Mouse (Mus musculus) intestine, embryonic 14.5 days (tissue): ENCODE data around the gene Ruvbl2. TPM values are rescaled to one million over a fixed set of nuclear protein-coding genes. Genes with fewer than 3 reads are reported as not detected.

Experiments
- ATAC-seq: fragments of 200-750 bp; cut with Nextera tagmentation; replicated peaks from 2 replicates; pipeline ENCODE4 v1.8.0; 2017; ENCODE audit warnings: low read depth, moderate number of reproducible peaks, moderate TSS enrichment, moderate library complexity; ENCODE audit not compliant: low FRiP score, low TSS enrichment
- DNase-seq: peaks from one replicate; pipeline ENCODE4 v3.0.0-alpha.2; 2018; ENCODE audit warnings: low spot score
- H3K27ac ChIP-seq: fragments of 300-500 bp; sonication (generic); 2 replicates; pipeline ENCODE4 v1.5.1; 2014; ENCODE audit warnings: low read depth, mild to moderate bottlenecking, control low read depth
- H3K27me3 ChIP-seq: fragments of 300-500 bp; sonication (generic); replicated peaks from 2 replicates; pipeline ENCODE4 v1.6.1; 2014; ENCODE audit warnings: low read length, control low read depth; ENCODE audit not compliant: control insufficient read depth, insufficient read depth
- H3K36me3 ChIP-seq: fragments of 300-500 bp; sonication (generic); 2 replicates; pipeline ENCODE4 v1.6.1; 2014; ENCODE audit warnings: low read length, control low read depth; ENCODE audit not compliant: control insufficient read depth, insufficient read depth
- H3K4me1 ChIP-seq: fragments of 300-500 bp; sonication (generic); replicated peaks from 2 replicates; pipeline ENCODE4 v1.6.1; 2014; ENCODE audit warnings: low read length, control low read depth, mixed read lengths; ENCODE audit not compliant: control insufficient read depth, insufficient read depth
- H3K4me2 ChIP-seq: fragments of 300-500 bp; sonication (generic); 2 replicates; pipeline ENCODE4 v1.6.1; 2014; ENCODE audit warnings: low read length
- H3K4me3 ChIP-seq: fragments of 300-500 bp; sonication (generic); 2 replicates; pipeline ENCODE4 v1.5.1; 2014; ENCODE audit warnings: low read depth, low read length, control low read depth, mixed read lengths
- H3K9ac ChIP-seq: fragments of 300-500 bp; sonication (generic); 2 replicates; pipeline ENCODE4 v1.6.1; 2014; ENCODE audit warnings: mild to moderate bottlenecking, low read length
- H3K9me3 ChIP-seq: fragments of 300-500 bp; sonication (generic); 2 replicates; pipeline ENCODE4 v1.6.1; 2016; ENCODE audit warnings: low read length, control low read depth; ENCODE audit not compliant: control insufficient read depth
- WGBS: fragments of 180-500 bp; shearing (Covaris S2); extraction: QIAGEN DNeasy Blood & Tissue Kit; methylation state at CpG from one replicate; pipeline ENCODE4 v1.1.7; 2014; 5-methylcytosine and 5-hydroxymethylcytosine counted together
- polyA plus RNA-seq: library from polyadenylated mRNA; unstranded; fragments of >200 nt; fragmentation: Nextera tagmentation; extraction: Ambion mirVana; gene quantifications from 2 replicates; pipeline ENCODE4 v1.2.1, GENCODE M21; 2014

Gene Ruvbl2
- polyA plus RNA-seq, 1 experiment from 2014 or later, result 164 TPM

DNA sequence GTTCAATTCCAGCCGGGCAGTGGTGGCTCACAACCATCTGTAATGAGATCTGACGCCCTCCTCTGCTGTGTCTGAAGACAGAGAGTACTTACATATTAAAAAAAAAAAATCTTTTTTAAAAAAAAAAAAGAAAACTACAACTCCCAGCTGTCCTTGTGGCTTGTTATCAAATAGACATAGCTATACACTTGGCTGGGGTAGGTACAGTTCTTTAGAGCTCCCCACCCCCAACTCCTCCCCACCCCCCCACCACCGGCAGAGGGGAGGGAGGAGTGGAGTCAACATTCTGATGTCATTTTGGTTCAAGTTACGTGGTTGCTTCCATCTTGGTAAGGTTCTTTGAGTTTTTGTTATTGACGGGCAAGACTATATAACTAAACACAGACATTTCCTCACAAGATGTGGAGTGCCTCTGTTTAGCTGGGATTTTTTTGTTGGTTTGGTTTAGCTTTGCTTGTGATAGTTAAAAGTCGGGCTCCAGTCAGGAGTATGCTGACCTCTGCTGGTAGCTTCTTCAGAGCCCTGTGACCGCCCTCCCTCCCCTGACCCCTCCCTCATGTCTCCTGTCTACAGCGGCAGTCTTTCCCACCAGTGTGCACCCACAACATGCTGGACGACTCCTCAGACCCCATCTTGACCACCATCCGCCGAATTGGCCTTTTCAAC lies 9.6 kb upstream of the Ruvbl2 start:
- Histone ChIP-seq H3K4me3 (no peak overlapping the region), H3K4me1 (0 out of 2 replicates have a peak, but pooled peaks cover 5% of the 10 kb centered on the region), H3K36me3 (peaks cover 59% of the 10 kb centered on the region), H3K9ac (no peak overlapping the region), H3K27ac (no peak overlapping the region), H3K9me3 (no peaks in the 10 kb centered on the region), H3K4me2 (no peak overlapping the region), H3K27me3 (no peaks in the 10 kb centered on the region)
- ATAC-seq, result no peak
- WGBS, result 31% methylated on average over 11 of the region's 11 CpGs
- DNase-seq, result no peak

DNA sequence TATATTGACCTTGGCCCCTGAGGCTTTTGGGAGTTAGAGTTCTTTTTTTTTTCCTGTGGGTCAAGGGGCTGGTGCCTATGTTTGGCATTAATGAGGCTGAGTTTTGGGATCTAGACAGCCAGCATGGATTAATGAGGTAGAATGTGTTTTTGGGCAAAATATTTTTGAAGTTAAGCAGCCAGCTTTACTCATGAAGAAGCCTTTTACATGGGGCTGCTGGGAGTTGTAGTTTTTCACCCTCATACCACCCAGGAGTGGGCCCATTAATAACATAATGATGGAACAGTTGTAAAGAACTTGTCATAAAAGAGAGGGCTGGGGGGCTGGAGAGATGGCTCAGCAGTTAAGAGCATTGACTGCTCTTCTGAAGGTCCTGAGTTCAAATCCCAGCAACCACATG lies 8.7 kb upstream of the Ruvbl2 start:
- Histone ChIP-seq H3K9me3 (no peaks in the 10 kb centered on the region), H3K27me3 (no peaks in the 10 kb centered on the region), H3K4me1 (0 out of 2 replicates have a peak, but pooled peaks cover 5% of the 10 kb centered on the region), H3K9ac (no peak overlapping the region), H3K4me3 (no peak overlapping the region), H3K36me3 (peaks cover 56% of the 10 kb centered on the region), H3K27ac (no peak overlapping the region), H3K4me2 (no peak overlapping the region)
- no peak for ATAC-seq
- no peak for DNase-seq

DNA sequence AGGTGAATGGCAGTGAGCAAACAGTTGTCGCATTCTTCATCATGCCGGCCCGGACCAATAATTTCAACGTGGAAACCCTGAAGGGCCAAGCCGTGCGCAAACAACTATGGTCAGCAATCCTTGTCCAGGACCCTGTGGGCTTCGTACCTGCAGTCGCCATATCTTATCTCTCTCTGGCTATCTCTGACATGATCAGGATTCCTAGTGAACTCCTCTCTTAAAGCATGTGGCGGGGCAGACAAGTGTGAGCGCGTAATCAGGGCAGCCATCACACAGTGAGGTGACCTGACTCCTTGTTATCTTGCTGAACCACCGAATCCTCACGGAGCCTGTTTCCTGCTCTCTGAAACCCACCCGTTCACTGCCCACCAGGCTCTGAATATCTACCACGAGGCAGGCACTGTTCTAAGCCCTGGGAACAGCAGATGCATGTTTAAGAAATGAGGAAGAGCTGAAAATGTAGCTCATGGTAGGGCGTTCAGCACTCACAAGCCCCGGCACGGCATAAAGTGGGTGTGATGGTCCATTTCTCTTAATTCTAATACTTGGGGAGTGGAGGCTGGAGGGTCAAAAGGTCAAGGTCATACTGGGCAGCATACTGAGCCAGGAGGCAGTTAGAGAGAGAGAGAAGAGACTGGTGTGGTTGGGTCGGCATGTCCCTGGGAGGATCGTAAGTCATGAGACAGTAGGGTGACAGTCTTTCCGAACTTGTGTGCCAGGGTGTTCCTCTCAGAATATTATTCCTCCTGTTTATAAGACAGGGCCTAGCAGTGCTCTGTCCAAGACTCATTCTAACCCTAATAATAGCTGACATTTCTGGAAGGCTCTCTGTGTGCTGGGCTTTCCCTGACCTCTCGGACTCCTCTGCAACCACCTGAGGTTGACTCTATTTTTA lies 5.9 kb upstream of the Ruvbl2 start:
- Histone ChIP-seq H3K4me1 (0 out of 2 replicates have a peak, but pooled peaks cover 5% of the 10 kb centered on the region), H3K27me3 (no peaks in the 10 kb centered on the region), H3K27ac (no peak overlapping the region), H3K36me3 (peaks cover 61% of the 10 kb centered on the region), H3K4me2 (no peak overlapping the region), H3K9ac (no peak overlapping the region), H3K4me3 (no peak overlapping the region), H3K9me3 (no peaks in the 10 kb centered on the region)
- ATAC-seq, result no peak
- no peak for DNase-seq
- 82% methylated on average over 22 of the region's 22 CpGs for WGBS

DNA sequence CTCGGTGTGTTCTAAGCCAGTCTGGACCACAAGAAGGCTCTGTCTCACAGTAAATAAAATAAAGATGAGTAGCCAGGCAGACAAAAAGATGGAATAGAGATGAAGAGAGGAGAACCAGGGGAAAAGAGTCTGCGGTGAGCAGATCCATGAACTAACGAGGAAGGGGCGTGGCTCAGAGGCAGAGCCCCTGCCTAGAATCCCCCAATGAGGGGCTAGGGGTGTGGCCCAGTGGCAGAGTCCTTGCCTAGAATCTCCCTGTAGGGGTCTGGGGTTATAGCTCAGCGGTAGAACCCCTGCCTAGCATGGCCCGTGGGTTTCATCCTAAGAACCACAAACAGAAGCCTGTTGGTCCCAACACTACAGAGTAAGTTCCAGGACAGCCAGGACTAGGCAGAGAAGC lies 850 bp downstream of the Ruvbl2 start:
- H3K9ac ChIP-seq, result no peak overlapping the region
- H3K4me2 ChIP-seq, result peak overlapping the region; percentile 4; the same call in 1 of the 2 replicates
- no peak overlapping the region for H3K4me3 ChIP-seq
- no peak for DNase-seq
- no peaks in the 10 kb centered on the region for H3K9me3 ChIP-seq
- no peaks in the 10 kb centered on the region for H3K27me3 ChIP-seq
- H3K36me3 ChIP-seq, result peaks cover 22% of the 10 kb centered on the region
- no peak for ATAC-seq
- peaks cover 35% of the 10 kb centered on the region for H3K4me1 ChIP-seq
- no peak overlapping the region for H3K27ac ChIP-seq
- 35% methylated on average over 6 of the region's 6 CpGs for WGBS

DNA sequence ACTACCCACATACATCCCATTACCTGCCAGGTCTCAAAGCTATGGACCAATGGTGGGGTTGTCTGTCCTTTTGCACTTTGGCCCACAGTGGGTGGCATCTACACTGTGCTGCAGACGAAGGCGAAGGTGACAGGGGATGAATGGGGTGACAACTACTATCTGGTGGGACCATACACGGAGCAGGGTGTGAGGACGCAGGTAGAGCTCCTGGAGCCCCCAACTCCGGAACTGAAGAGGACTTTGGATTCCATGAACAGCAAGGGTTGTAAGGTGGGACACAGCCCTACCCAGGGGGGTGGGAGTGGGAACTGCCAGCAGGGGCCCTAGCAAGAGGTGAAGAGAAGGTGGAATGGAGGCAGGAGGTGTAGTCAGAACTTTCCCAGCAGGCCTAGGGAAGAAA lies 1.5 kb downstream of the Ruvbl2 start:
- no peaks in the 10 kb centered on the region for H3K9me3 ChIP-seq
- DNase-seq, result no peak
- H3K27me3 ChIP-seq, result no peaks in the 10 kb centered on the region
- 87% methylated on average over 5 of the region's 5 CpGs for whole genome bisulfite sequencing
- H3K4me2 ChIP-seq, result no peak overlapping the region
- H3K27ac ChIP-seq, result no peak overlapping the region
- peaks cover 35% of the 10 kb centered on the region for H3K4me1 ChIP-seq
- peaks cover 23% of the 10 kb centered on the region for H3K36me3 ChIP-seq
- ATAC-seq, result no peak
- H3K9ac ChIP-seq, result no peak overlapping the region
- H3K4me3 ChIP-seq, result no peak overlapping the region

DNA sequence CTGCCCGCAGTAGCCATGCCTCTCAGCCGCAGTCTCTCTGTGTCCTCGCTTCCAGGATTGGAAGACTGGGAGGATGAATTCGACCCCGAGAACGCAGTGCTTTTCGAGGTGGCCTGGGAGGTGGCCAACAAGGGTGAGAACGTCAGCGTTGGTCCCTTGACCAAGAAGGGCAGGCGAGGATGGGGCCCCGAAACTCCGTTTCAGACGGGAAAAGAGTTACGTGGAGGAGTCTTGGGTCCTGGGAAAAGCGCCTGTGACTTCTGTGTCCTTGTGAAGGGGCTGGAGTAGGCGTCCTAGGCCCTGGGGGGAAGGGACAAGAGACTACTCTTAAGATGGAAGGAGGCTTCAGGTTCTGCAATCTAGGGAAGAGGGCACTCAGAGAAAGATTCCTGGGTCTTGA lies 2.9 kb downstream of the Ruvbl2 start:
- DNase-seq (no peak), ATAC-seq (no peak)
- Histone ChIP-seq H3K4me2 (peak overlapping the region; percentile 94), H3K4me1 (peaks cover 35% of the 10 kb centered on the region), H3K9me3 (no peaks in the 10 kb centered on the region), H3K36me3 (peaks cover 23% of the 10 kb centered on the region), H3K27me3 (no peaks in the 10 kb centered on the region), H3K27ac (peak overlapping the region; percentile 49), H3K4me3 (peak overlapping the region; percentile 95), H3K9ac (peak overlapping the region; percentile 83)
- WGBS, result 2% methylated on average over 16 of the region's 16 CpGs

DNA sequence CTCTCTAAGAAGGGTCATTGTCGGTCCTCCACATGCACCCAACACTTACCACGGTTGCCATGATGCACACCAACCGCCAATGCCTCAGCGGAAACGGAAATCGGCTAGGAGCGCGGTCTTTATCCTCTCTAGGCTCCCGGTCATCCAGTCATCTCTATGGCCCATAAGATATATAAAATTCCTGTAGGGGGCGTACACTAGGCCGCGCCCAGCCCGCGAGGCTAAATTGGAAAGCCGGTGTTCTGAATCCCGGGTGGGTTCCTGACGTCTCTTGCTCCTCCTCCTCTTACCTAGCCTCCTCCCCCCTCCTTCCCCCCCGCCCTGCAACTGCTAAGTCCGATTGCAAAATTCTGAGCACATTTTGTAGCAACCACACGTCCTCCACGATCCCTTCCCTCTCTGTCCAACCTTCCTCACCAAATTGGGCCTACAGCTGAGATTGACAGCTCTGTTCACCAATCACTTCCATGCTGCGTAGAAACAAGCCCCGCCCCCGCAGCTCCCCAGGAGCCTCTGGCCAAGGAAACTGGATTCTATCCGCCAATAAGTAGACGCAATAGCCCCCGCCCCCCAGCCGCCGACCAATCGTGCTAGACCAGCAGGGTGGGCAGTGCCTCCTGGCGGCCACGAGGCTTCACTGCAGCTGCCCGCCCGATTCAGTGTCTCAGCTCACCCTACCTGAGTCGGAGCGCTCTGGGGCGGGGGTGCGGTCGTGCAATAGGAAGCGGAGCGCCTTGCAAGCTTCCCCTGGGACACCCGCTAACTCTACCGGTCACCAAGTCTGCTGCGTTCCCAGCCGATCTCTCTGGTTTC lies 3.5 kb downstream of the Ruvbl2 start, which contains the start of gene Gys1:
Gene Gys1, plus strand, starts transcription at position 642 of the 813 bp plus-strand sequence.
- Histone ChIP-seq H3K27me3 (no peaks in the 10 kb centered on the region), H3K27ac (peak within 1 kb of the TSS; percentile 73), H3K9me3 (no peaks in the 10 kb centered on the region), H3K4me1 (peaks cover 35% of the 10 kb centered on the region), H3K4me2 (peak within 1 kb of the TSS; percentile 94), H3K9ac (peak within 1 kb of the TSS; percentile 83), H3K36me3 (peaks cover 22% of the 10 kb centered on the region), H3K4me3 (peak within 1 kb of the TSS; percentile 95)
- peak; percentile 100 for DNase-seq
- ATAC-seq, result peak; percentile 98
- under 1% methylated on average over 45 of the region's 45 CpGs for WGBS

DNA sequence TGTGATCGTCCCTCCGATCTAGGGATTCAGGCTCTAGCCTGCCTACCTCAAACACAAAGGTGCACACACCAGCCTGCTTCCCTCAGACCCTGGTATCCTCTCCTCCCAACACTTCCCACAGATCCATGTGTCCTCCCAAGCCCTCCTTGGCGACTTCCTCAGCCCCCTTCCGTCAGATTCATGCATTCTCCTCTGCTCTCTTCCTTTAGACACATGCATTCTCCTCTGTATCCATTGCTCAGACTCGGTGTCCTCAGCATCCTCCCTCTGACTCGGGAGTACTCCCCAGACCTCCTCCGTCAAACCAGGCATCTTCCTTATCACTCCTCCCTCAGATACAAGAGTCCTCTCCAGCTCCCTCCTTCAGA lies 4.1 kb downstream of the Ruvbl2 start:
- peaks cover 35% of the 10 kb centered on the region for H3K4me1 ChIP-seq
- H3K27ac ChIP-seq, result peak overlapping the region; percentile 73; the same call in 1 of the 2 replicates
- DNase-seq (no peak), ATAC-seq (no peak)
- 1% methylated on average over 7 of the region's 7 CpGs for WGBS
- no peaks in the 10 kb centered on the region for H3K9me3 ChIP-seq
- H3K9ac ChIP-seq, result peak overlapping the region; percentile 83
- H3K27me3 ChIP-seq, result no peaks in the 10 kb centered on the region
- H3K4me2 ChIP-seq, result peak overlapping the region; percentile 94
- H3K36me3 ChIP-seq, result peaks cover 26% of the 10 kb centered on the region
- H3K4me3 ChIP-seq, result peak overlapping the region; percentile 95
